Mouse (Mus musculus): Measurements from ENCODE around the gene Elob. TPM values are rescaled to one million over a fixed set of nuclear protein-coding genes. Genes with fewer than 3 reads are reported as not detected.

Gene Elob
- polyA plus RNA-seq (2016; fragmentation: Nextera tagmentation; extraction: Ambion mirVana): 1,047 and 1,117 TPM in 2 replicates

GRCm38 (mm10) chr17:23829064-23829619 lies at the start of gene Elob:
Gene Elob (minus strand): TSS chr17:23829136.
- Histone ChIP-seq H3K9ac (peak within 1 kb of the TSS; percentile 86), H3K9me3 (replicated peaks) (no peaks in the 10 kb centered on the region), H3K4me2 (replicated peaks) (peak within 1 kb of the TSS; percentile 82), H3K27me3 (peaks cover 30% of the 10 kb centered on the region), H3K36me3 (peaks cover 32% of the 10 kb centered on the region), H3K27ac (peak within 1 kb of the TSS; percentile 97), H3K4me3 (peak within 1 kb of the TSS; percentile 80), H3K4me1 (peaks cover 19% of the 10 kb centered on the region)
- ATAC-seq (ENCODE audit: low FRiP score): peak; percentile 96
- WGBS: 1% methylated on average over 19 of the region's 42 CpGs

GRCm38 (mm10) chr17:23877166-23877565 lies 48.2 kb upstream of the Elob start:
- Histone ChIP-seq H3K36me3 (no peaks in the 10 kb centered on the region), H3K27ac (no peak overlapping the region), H3K27me3 (no peaks in the 10 kb centered on the region), H3K9me3 (replicated peaks) (no peaks in the 10 kb centered on the region), H3K4me2 (replicated peaks) (no peak overlapping the region), H3K4me3 (no peak overlapping the region), H3K9ac (no peak overlapping the region), H3K4me1 (no peaks in the 10 kb centered on the region)
- ATAC-seq (ENCODE audit: low FRiP score): no peak
- WGBS: 85% methylated on average over 2 of the region's 2 CpGs

GRCm38 (mm10) chr17:23876741-23877140 lies 47.8 kb upstream of the Elob start:
- ATAC-seq (ENCODE audit: low FRiP score): no peak
- Histone ChIP-seq H3K36me3 (no peaks in the 10 kb centered on the region), H3K9ac (no peak overlapping the region)

GRCm38 (mm10) chr17:23873884-23874856 lies 45.2 kb upstream of the Elob start:
- H3K27ac ChIP-seq: no peak overlapping the region
- H3K27me3 ChIP-seq: no peaks in the 10 kb centered on the region
- no peak for ATAC-seq (ENCODE audit: low FRiP score)
- H3K36me3 ChIP-seq: no peaks in the 10 kb centered on the region
- H3K9ac ChIP-seq: no peak overlapping the region
- no peaks in the 10 kb centered on the region for H3K9me3 ChIP-seq (replicated peaks)
- no peak overlapping the region for H3K4me2 ChIP-seq (replicated peaks)
- WGBS: 47% methylated on average over 8 of the region's 8 CpGs
- no peaks in the 10 kb centered on the region for H3K4me1 ChIP-seq
- no peak overlapping the region for H3K4me3 ChIP-seq

More at GRCm38 (mm10) chr17:23876741-23877140, 47.8 kb upstream of the Elob start:
- Histone ChIP-seq H3K4me3 (no peak overlapping the region), H3K27ac (no peak overlapping the region), H3K4me1 (no peaks in the 10 kb centered on the region), H3K4me2 (replicated peaks) (no peak overlapping the region), H3K27me3 (no peaks in the 10 kb centered on the region), H3K9me3 (replicated peaks) (no peaks in the 10 kb centered on the region)
- 69% methylated on average over 3 of the region's 3 CpGs for WGBS

- no peak overlapping the region for H3K4me3 ChIP-seq
- 92% methylated on average over 11 of the region's 11 CpGs for WGBS
- no peaks in the 10 kb centered on the region for H3K4me1 ChIP-seq
- H3K9me3 ChIP-seq (replicated peaks): no peaks in the 10 kb centered on the region
- no peak overlapping the region for H3K27ac ChIP-seq
- no peaks in the 10 kb centered on the region for H3K36me3 ChIP-seq
- no peak overlapping the region for H3K9ac ChIP-seq
- H3K4me2 ChIP-seq (replicated peaks): no peak overlapping the region
- no peak for ATAC-seq (ENCODE audit: low FRiP score)
- no peaks in the 10 kb centered on the region for H3K27me3 ChIP-seq
These were observed 39.6 kb upstream of the Elob start for GRCm38 (mm10) chr17:23868513-23868912.

GRCm38 (mm10) chr17:23867756-23868155 lies 38.8 kb upstream of the Elob start, which contains the start of gene Prss21:
Gene Prss21 (plus strand): TSS chr17:23868056.
- ATAC-seq (ENCODE audit: low FRiP score): no peak
- no peak within 1 kb of the TSS for H3K4me2 ChIP-seq (replicated peaks)
- H3K4me3 ChIP-seq: no peak within 1 kb of the TSS
- H3K9ac ChIP-seq: no peak within 1 kb of the TSS
- no peaks in the 10 kb centered on the region for H3K36me3 ChIP-seq
- no peaks in the 10 kb centered on the region for H3K27me3 ChIP-seq
- no peaks in the 10 kb centered on the region for H3K9me3 ChIP-seq (replicated peaks)
- H3K4me1 ChIP-seq: no peaks in the 10 kb centered on the region
- WGBS: 87% methylated on average over 15 of the region's 15 CpGs
- no peak within 1 kb of the TSS for H3K27ac ChIP-seq

- no peak for ATAC-seq (ENCODE audit: low FRiP score)
- Histone ChIP-seq H3K9me3 (replicated peaks) (no peaks in the 10 kb centered on the region), H3K27ac (no peak overlapping the region), H3K36me3 (no peaks in the 10 kb centered on the region), H3K4me1 (no peaks in the 10 kb centered on the region), H3K4me3 (no peak overlapping the region), H3K4me2 (replicated peaks) (no peak overlapping the region), H3K27me3 (no peaks in the 10 kb centered on the region), H3K9ac (no peak overlapping the region)
- 88% methylated on average over 4 of the region's 4 CpGs for WGBS
These were observed 34.0 kb upstream of the Elob start for GRCm38 (mm10) chr17:23862926-23863325.

GRCm38 (mm10) chr17:23857913-23858312 lies 29.0 kb upstream of the Elob start:
- 80% methylated on average over 2 of the region's 2 CpGs for WGBS

GRCm38 (mm10) chr17:23857193-23857592 lies 28.3 kb upstream of the Elob start:
- 84% methylated on average over 6 of the region's 6 CpGs for WGBS
- Histone ChIP-seq H3K9ac (no peak overlapping the region), H3K4me2 (replicated peaks) (no peak overlapping the region), H3K4me1 (no peaks in the 10 kb centered on the region), H3K4me3 (no peak overlapping the region), H3K9me3 (replicated peaks) (no peaks in the 10 kb centered on the region), H3K36me3 (no peaks in the 10 kb centered on the region), H3K27ac (no peak overlapping the region), H3K27me3 (no peaks in the 10 kb centered on the region)
- ATAC-seq (ENCODE audit: low FRiP score): no peak

More at GRCm38 (mm10) chr17:23857913-23858312, 29.0 kb upstream of the Elob start:
- H3K36me3 ChIP-seq: no peaks in the 10 kb centered on the region
- no peaks in the 10 kb centered on the region for H3K27me3 ChIP-seq
- no peak for ATAC-seq (ENCODE audit: low FRiP score)
- H3K4me2 ChIP-seq (replicated peaks): no peak overlapping the region
- H3K27ac ChIP-seq: no peak overlapping the region
- no peak overlapping the region for H3K4me3 ChIP-seq
- no peak overlapping the region for H3K9ac ChIP-seq
- no peaks in the 10 kb centered on the region for H3K9me3 ChIP-seq (replicated peaks)
- H3K4me1 ChIP-seq: no peaks in the 10 kb centered on the region

- H3K4me1 ChIP-seq: no peaks in the 10 kb centered on the region
- H3K27me3 ChIP-seq: no peaks in the 10 kb centered on the region
- no peak overlapping the region for H3K27ac ChIP-seq
- no peak overlapping the region for H3K9ac ChIP-seq
- no peaks in the 10 kb centered on the region for H3K36me3 ChIP-seq
- H3K9me3 ChIP-seq (replicated peaks): no peaks in the 10 kb centered on the region
- H3K4me3 ChIP-seq: no peak overlapping the region
- no peak for ATAC-seq (ENCODE audit: low FRiP score)
- H3K4me2 ChIP-seq (replicated peaks): no peak overlapping the region
- 90% methylated on average over 10 of the region's 10 CpGs for WGBS
These were observed 25.4 kb upstream of the Elob start for GRCm38 (mm10) chr17:23854229-23854765.

GRCm38 (mm10) chr17:23853292-23853691 lies 24.4 kb upstream of the Elob start:
- no peak overlapping the region for H3K4me3 ChIP-seq
- no peak overlapping the region for H3K9ac ChIP-seq
- H3K9me3 ChIP-seq (replicated peaks): no peaks in the 10 kb centered on the region
- H3K4me2 ChIP-seq (replicated peaks): no peak overlapping the region
- no peaks in the 10 kb centered on the region for H3K36me3 ChIP-seq
- no peak overlapping the region for H3K27ac ChIP-seq
- no peak for ATAC-seq (ENCODE audit: low FRiP score)
- H3K4me1 ChIP-seq: no peaks in the 10 kb centered on the region
- no peaks in the 10 kb centered on the region for H3K27me3 ChIP-seq
- WGBS: 36% methylated on average over 5 of the region's 5 CpGs
